Mouse (Mus musculus) liver, embryonic 14.5 days (tissue): ENCODE measurements around the gene Rtn4rl2. TPM values are rescaled to one million over a fixed set of nuclear protein-coding genes. Genes with fewer than 3 reads are reported as not detected.
"Not testable (repeated sequence)": the region's sequence is repeated elsewhere in the genome, so short reads cannot be mapped to it uniquely, and the experiment has no call there.

Experiments
- ATAC-seq: fragments of 200-750 bp; cut with Nextera tagmentation; 2 replicates; pipeline ENCODE4 v1.8.0; 2017; ENCODE audit warnings: moderate number of reproducible peaks, mild to moderate bottlenecking, moderate library complexity; ENCODE audit not compliant: insufficient read depth
- DNase-seq, 3 experiments: peaks; one replicate each; pipeline ENCODE4 v3.0.0-alpha.2; 2012 to 2013; ENCODE audit warnings: low read depth in 3 of 3, low spot score in 3 of 3
- H3K27ac ChIP-seq: fragments of 300-500 bp; sonication (generic); 2 replicates; pipeline ENCODE4 v1.5.1; 2014; ENCODE audit warnings: moderate library complexity, mild to moderate bottlenecking, control low read depth, inconsistent platforms
- H3K27me3 ChIP-seq: fragments of 300-500 bp; sonication (generic); 2 replicates; pipeline ENCODE4 v1.6.1; 2014; ENCODE audit warnings: mild to moderate bottlenecking, low read length, moderate library complexity; ENCODE audit not compliant: control insufficient read depth, insufficient read depth
- H3K36me3 ChIP-seq: fragments of 300-500 bp; sonication (generic); replicated peaks from 2 replicates; pipeline ENCODE4 v1.6.1; 2014; ENCODE audit warnings: low read depth; ENCODE audit not compliant: control insufficient read depth, insufficient read depth
- H3K4me1 ChIP-seq, 2 experiments: fragments of 200-500 bp in 1 of 2; fragments of 300-500 bp in 1 of 2; sonication (generic) in 1 of 2; replicated peaks; 2 replicates each; pipeline ENCODE4 v1.6.1; 2012 to 2014; ENCODE audit warnings: antibody characterized with exemption in 1 of 2, inconsistent platforms in 1 of 2, low read length in 1 of 2; ENCODE audit not compliant: control insufficient read depth in 2 of 2, insufficient read depth in 2 of 2
- H3K4me2 ChIP-seq: fragments of 300-500 bp; sonication (generic); 2 replicates; pipeline ENCODE4 v1.6.1; 2014; ENCODE audit warnings: low read depth, mild to moderate bottlenecking, control low read depth, moderate library complexity
- H3K4me3 ChIP-seq, 2 experiments: fragments of 200-500 bp in 1 of 2; fragments of 300-500 bp in 1 of 2; sonication (generic) in 1 of 2; 2 replicates each; pipeline ENCODE4 v1.5.1; 2012 to 2014; ENCODE audit warnings: low read depth in 2 of 2, low read length in 2 of 2, mild to moderate bottlenecking in 2 of 2, control low read depth in 1 of 2, inconsistent platforms in 1 of 2, moderate library complexity in 1 of 2; ENCODE audit not compliant: insufficient read depth in 1 of 2
- H3K9ac ChIP-seq: fragments of 300-500 bp; sonication (generic); replicated peaks from 2 replicates; pipeline ENCODE4 v1.6.1; 2014; ENCODE audit warnings: mild to moderate bottlenecking, control low read depth, moderate library complexity
- H3K9me3 ChIP-seq: fragments of 300-500 bp; sonication (generic); 2 replicates; pipeline ENCODE4 v1.6.1; 2016; ENCODE audit warnings: low read length, mixed read lengths; ENCODE audit not compliant: control insufficient read depth
- CTCF ChIP-seq: IDR thresholded peaks from 2 replicates; pipeline ENCODE4 v1.5.1; 2016; ENCODE audit warnings: antibody characterized with exemption, low read depth, control low read depth
- EP300 ChIP-seq: IDR thresholded peaks from 2 replicates; pipeline ENCODE4 v1.6.1; 2016; ENCODE audit warnings: antibody characterized with exemption, low read depth
- WGBS: fragments of 180-500 bp; shearing (Covaris S2); extraction: QIAGEN DNeasy Blood & Tissue Kit; methylation state at CpG from one replicate; pipeline ENCODE4 v1.1.7; 2014; ENCODE audit not compliant: insufficient replicate concordance; 5-methylcytosine and 5-hydroxymethylcytosine counted together
- polyA plus RNA-seq, 2 experiments: library from polyadenylated mRNA; depleted of rRNA in 1 of 2; stranded (reverse) in 1 of 2; unstranded in 1 of 2; fragments of >200 nt; fragmentation: Nextera tagmentation in 1 of 2; extraction: Ambion mirVana in 1 of 2; gene quantifications; 2 replicates each; pipeline versions ENCODE4 v1.2.1 to v1.2.3; 2012 to 2014

Gene Rtn4rl2
- polyA plus RNA-seq, 2 experiments: 0.06 to 0.14 TPM

- DNase-seq (no peak), ATAC-seq (no peak)
- peaks cover 0 to 6% of the 10 kb centered on the region in 2 experiments; a peak in 1 of 4 replicates for H3K4me1 ChIP-seq
Measured at GRCm38 (mm10) chr2:84912722-84913121, 26.2 kb upstream of the Rtn4rl2 start.

GRCm38 (mm10) chr2:84896686-84897085 lies 10.2 kb upstream of the Rtn4rl2 start:
- not testable (repeated sequence) for H3K9me3 ChIP-seq, DNase-seq, H3K9ac ChIP-seq, H3K4me2 ChIP-seq, ATAC-seq, H3K27ac ChIP-seq, H3K4me1 ChIP-seq, H3K36me3 ChIP-seq, H3K4me3 ChIP-seq
- peaks cover 14% of the 10 kb centered on the region for H3K27me3 ChIP-seq
- 64% methylated on average over 6 of the region's 6 CpGs for WGBS

More at GRCm38 (mm10) chr2:84912722-84913121, 26.2 kb upstream of the Rtn4rl2 start:
- TF ChIP-seq CTCF (no peak), EP300 (no peak)
- Histone ChIP-seq H3K27ac (no peak overlapping the region), H3K9ac (no peak overlapping the region), H3K36me3 (no peaks in the 10 kb centered on the region), H3K9me3 (no peaks in the 10 kb centered on the region), H3K4me3 (no peak overlapping the region), H3K27me3 (no peaks in the 10 kb centered on the region), H3K4me2 (no peak overlapping the region)
- WGBS: 57% methylated on average over 3 of the region's 3 CpGs

- Histone ChIP-seq H3K4me2 (no peak overlapping the region), H3K4me3 (no peak overlapping the region), H3K36me3 (no peaks in the 10 kb centered on the region), H3K4me1 (peaks cover 0 to 2% of the 10 kb centered on the region in 2 experiments; a peak in 1 of 4 replicates), H3K9me3 (no peaks in the 10 kb centered on the region), H3K27ac (no peak overlapping the region), H3K9ac (no peak overlapping the region), H3K27me3 (peaks cover 21% of the 10 kb centered on the region)
- no peak for ATAC-seq
- WGBS: 46% methylated on average over 4 of the region's 4 CpGs
- DNase-seq: no peak
- no peak for TF ChIP-seq CTCF
- no peak for TF ChIP-seq EP300
Measured at GRCm38 (mm10) chr2:84895495-84896198, 9.1 kb upstream of the Rtn4rl2 start.

- TF ChIP-seq CTCF (no peak), EP300 (no peak)
- Histone ChIP-seq H3K4me2 (no peak overlapping the region), H3K9ac (no peak overlapping the region), H3K4me1 (peaks cover 0 to 4% of the 10 kb centered on the region in 2 experiments; a peak in 1 of 4 replicates), H3K27me3 (peaks cover 40% of the 10 kb centered on the region), H3K36me3 (no peaks in the 10 kb centered on the region), H3K27ac (no peak overlapping the region), H3K9me3 (no peaks in the 10 kb centered on the region), H3K4me3 (no peak overlapping the region)
- ATAC-seq (no peak), DNase-seq (no peak)
- WGBS: 49% methylated on average over 6 of the region's 6 CpGs
Measured at GRCm38 (mm10) chr2:84893359-84893758, 6.8 kb upstream of the Rtn4rl2 start.

GRCm38 (mm10) chr2:84890045-84890340 lies 3.5 kb upstream of the Rtn4rl2 start:
- H3K27ac ChIP-seq: no peak overlapping the region
- H3K27me3 ChIP-seq: peaks cover 74% of the 10 kb centered on the region
- H3K4me1 ChIP-seq: 0 out of 4 replicates have a peak, but pooled peaks cover 0 to 2% of the 10 kb centered on the region in 2 experiments
- DNase-seq (peak; percentile 42 to 59 (median 47)), ATAC-seq (peak; percentile 58)
- no peak overlapping the region for H3K9ac ChIP-seq
- H3K9me3 ChIP-seq: no peaks in the 10 kb centered on the region
- no peaks in the 10 kb centered on the region for H3K36me3 ChIP-seq
- WGBS: under 1% methylated on average over 5 of the region's 5 CpGs
- no peak overlapping the region for H3K4me3 ChIP-seq
- no peak overlapping the region for H3K4me2 ChIP-seq
- TF ChIP-seq CTCF: peak; percentile 89
- no peak for TF ChIP-seq EP300
